Mouse (Mus musculus): ENCODE measurements around the gene Cby1. TPM values are rescaled to one million over a fixed set of nuclear protein-coding genes. Genes with fewer than 3 reads are reported as not detected.
A peak's percentile ranks its signal among the peaks of the same experiment; 100 is the strongest.

Cby1 gene
- polyA plus RNA-seq, 1 experiment: 31.5 TPM

DNA sequence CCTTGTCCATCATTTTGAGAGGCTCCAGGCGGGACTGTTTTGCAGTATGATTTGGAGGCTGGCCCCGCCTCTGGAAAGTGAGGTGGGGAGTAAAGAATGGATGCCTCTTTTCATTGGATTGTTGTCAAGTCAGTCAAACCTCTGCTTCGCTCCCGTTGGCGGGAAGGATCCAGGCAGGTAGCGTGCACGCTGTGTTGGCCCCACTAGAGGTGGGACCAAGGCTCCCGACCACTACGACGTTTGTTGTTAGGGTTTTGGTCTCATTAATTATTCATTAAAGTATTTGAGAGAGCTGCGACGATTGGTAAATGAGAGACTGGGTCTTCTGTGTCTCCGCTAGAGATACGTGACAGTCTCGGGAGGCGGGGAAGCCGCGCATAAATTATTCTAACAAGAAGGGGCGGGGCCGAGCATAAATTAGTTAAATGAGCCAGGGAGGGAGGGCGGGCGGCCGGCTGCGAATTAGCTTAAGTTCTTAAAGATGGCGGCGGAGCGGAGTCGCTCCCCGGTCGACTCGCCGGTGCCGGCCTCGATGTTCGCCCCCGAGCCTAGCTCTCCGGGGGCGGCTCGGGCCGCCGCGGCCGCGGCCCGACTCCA is 31.5 kb downstream of the Cby1 start, which contains the start of gene Gtpbp1:
TSS of gene Gtpbp1 (plus strand) at position 420 of the 597 bp plus-strand sequence.
- TF ChIP-seq POLR2A (IDR thresholded peaks at IDR 0.05; ENCODE audit: borderline replicate concordance, extremely low read depth, insufficient read depth, insufficient read length, poor library complexity, severe bottlenecking) (peak; percentile 89), CTCF (IDR thresholded peaks at IDR 0.05; ENCODE audit: borderline replicate concordance, extremely low read depth, insufficient read depth, insufficient read length) (no peak)
- DNase-seq (ENCODE audit: low read depth): peak; percentile 100

DNA sequence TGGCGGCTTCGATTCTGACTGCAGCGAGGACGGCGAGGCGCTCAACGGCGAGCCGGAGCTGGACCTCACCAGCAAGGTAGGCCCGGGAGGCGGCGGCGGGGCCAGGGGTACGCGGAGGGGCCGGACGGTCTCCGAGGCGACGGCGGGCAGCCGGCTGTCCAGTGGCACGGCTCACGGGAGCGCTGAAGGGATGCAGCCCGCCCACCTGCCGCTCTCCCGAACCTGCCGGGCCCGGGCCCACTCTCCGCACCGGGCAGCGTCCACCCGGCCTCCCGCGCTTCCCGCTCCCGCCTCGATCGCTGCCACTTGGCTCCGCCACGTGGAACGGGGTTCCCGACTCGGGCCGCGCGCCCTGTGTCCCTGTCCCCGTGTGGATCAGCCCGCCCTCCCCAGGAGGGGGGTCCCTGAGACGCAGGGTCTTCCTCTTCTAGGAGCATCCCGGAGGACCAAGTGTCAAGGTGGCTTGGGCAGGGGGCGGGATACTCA is 32.1 kb downstream of the Cby1 start:
- DNase-seq (ENCODE audit: low read depth): no peak
- TF ChIP-seq CTCF (IDR thresholded peaks at IDR 0.05; ENCODE audit: borderline replicate concordance, extremely low read depth, insufficient read depth, insufficient read length) (no peak), POLR2A (IDR thresholded peaks at IDR 0.05; ENCODE audit: borderline replicate concordance, extremely low read depth, insufficient read depth, insufficient read length, poor library complexity, severe bottlenecking) (no peak)

DNA sequence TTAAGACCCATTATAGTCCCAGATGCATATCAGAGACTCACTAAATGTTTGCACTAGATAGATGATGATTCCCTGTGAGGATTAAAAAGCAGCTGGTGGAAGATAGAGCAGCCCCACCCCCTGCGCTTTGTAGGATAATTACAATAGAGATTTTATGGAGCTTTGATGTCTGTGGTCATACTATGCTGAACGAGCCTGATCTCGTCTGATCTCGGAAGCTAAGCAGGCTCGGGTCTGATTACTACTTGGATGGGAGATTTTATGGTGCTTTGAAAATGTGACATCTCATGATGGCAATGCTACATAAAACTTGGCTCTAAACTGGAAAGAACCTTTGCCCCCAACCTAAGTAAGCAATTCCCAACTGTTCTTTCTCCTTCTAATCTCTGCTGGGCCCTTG is 33.3 kb downstream of the Cby1 start:
- DNase-seq (ENCODE audit: low read depth): no peak
- TF ChIP-seq POLR2A (IDR thresholded peaks at IDR 0.05; ENCODE audit: borderline replicate concordance, extremely low read depth, insufficient read depth, insufficient read length, poor library complexity, severe bottlenecking): no peak
- TF ChIP-seq CTCF (IDR thresholded peaks at IDR 0.05; ENCODE audit: borderline replicate concordance, extremely low read depth, insufficient read depth, insufficient read length): no peak

DNA sequence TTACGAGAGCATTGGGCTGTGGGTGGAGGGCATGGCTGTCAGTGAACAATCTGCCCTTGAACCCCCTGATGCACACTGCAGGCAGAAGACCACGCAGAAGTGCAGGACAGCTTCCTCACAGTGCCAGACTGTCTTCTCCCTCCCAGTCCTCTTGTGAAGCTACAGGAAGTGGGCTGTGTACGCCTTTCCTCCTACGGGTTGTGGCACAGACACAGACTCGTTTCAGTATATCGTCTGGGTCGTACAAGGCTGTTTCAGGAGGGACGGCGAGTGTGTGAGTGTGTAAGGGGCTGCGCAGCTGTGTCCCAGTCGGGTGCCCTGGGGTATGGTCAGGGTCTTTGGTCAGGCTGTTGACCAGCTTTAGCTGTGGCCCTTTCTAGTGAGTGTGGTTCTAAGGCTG is 34.7 kb downstream of the Cby1 start:
- DNase-seq (ENCODE audit: low read depth): no peak
- TF ChIP-seq CTCF (IDR thresholded peaks at IDR 0.05; ENCODE audit: borderline replicate concordance, extremely low read depth, insufficient read depth, insufficient read length): no peak
- no peak for TF ChIP-seq POLR2A (IDR thresholded peaks at IDR 0.05; ENCODE audit: borderline replicate concordance, extremely low read depth, insufficient read depth, insufficient read length, poor library complexity, severe bottlenecking)

DNA sequence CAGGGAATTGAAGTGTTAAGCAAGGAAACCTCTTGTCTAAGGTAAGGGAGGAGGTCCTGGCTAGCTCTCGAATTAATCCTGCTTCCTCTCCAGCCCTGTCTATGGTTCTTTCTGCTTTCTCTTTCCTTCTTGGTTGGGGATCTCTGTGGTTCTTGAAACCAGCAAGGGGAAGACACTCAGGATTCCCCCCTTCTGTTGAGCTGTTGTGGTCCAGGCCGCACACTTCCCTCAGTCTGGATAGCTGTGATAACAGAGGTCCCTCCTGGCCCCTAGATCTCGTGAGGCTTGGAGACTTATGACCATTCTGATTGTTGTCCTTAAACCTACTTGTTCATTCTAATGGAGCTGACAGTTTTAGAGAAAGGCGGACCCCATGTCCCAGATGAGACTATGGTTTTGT is 35.5 kb downstream of the Cby1 start:
- TF ChIP-seq CTCF (IDR thresholded peaks at IDR 0.05; ENCODE audit: borderline replicate concordance, extremely low read depth, insufficient read depth, insufficient read length) (no peak), POLR2A (IDR thresholded peaks at IDR 0.05; ENCODE audit: borderline replicate concordance, extremely low read depth, insufficient read depth, insufficient read length, poor library complexity, severe bottlenecking) (no peak)
- no peak for DNase-seq (ENCODE audit: low read depth)

DNA sequence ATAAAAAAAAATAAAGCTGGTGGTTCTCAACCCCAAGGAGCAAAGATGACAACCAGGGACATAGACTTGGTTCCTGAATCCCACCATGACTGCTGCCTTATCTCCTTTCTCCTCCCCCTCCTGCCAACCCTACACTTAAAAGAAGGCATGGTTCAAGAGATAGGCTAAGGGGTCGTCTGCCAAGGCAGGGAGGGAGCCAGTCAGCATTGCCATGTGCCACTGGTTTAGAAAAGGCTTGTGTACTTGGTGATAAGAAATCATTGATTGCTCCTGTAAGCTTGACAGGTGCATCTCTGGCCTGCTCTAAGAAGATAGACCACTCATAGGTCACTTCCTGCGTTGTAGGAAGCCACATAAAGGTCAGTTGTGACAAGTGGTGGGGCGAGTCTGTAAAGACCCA is 36.5 kb downstream of the Cby1 start:
- TF ChIP-seq POLR2A (IDR thresholded peaks at IDR 0.05; ENCODE audit: borderline replicate concordance, extremely low read depth, insufficient read depth, insufficient read length, poor library complexity, severe bottlenecking): no peak
- TF ChIP-seq CTCF (IDR thresholded peaks at IDR 0.05; ENCODE audit: borderline replicate concordance, extremely low read depth, insufficient read depth, insufficient read length): no peak
- DNase-seq (ENCODE audit: low read depth): no peak

DNA sequence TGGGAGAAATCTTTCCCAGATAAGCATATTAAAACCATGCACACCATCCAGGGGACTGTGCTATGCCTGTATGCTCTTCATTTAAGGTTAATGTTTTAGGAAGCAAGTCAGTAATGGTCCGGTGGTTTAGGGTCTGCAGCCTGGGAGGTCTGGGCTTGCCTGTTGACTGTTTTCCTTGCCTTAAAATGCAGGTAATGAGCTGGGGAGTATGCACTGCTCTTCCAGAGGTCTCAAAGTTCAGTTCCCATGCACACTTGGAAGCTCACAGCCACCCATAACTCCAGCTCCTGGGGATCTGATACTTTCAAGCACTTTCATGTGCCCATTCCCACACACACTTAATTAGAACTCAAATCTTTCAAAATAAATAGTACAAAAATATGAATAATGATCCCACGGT is 37.5 kb downstream of the Cby1 start:
- DNase-seq (ENCODE audit: low read depth): no peak
- TF ChIP-seq CTCF (IDR thresholded peaks at IDR 0.05; ENCODE audit: borderline replicate concordance, extremely low read depth, insufficient read depth, insufficient read length): no peak
- TF ChIP-seq POLR2A (IDR thresholded peaks at IDR 0.05; ENCODE audit: borderline replicate concordance, extremely low read depth, insufficient read depth, insufficient read length, poor library complexity, severe bottlenecking): no peak

DNA sequence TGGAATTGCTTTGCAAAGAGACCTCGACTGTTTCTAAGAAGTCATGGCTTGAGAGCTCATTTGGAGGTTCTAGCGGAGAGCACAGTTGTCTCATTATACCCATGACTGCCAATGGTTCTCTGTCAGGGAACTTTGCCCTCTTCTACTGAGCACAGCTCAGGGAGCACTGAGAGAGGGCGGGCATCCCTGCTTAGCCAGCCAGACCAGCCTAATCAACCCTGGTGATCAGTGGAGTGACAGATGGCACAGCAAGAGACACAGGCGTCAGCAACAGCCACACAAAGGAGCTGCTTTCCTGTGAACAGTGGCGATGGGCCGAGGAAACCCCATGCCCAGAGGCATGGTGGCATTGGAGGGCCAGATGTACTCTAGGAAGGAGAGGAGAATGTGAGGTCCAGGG is 38.0 kb downstream of the Cby1 start:
- no peak for TF ChIP-seq CTCF (IDR thresholded peaks at IDR 0.05; ENCODE audit: borderline replicate concordance, extremely low read depth, insufficient read depth, insufficient read length)
- TF ChIP-seq POLR2A (IDR thresholded peaks at IDR 0.05; ENCODE audit: borderline replicate concordance, extremely low read depth, insufficient read depth, insufficient read length, poor library complexity, severe bottlenecking): no peak

DNA sequence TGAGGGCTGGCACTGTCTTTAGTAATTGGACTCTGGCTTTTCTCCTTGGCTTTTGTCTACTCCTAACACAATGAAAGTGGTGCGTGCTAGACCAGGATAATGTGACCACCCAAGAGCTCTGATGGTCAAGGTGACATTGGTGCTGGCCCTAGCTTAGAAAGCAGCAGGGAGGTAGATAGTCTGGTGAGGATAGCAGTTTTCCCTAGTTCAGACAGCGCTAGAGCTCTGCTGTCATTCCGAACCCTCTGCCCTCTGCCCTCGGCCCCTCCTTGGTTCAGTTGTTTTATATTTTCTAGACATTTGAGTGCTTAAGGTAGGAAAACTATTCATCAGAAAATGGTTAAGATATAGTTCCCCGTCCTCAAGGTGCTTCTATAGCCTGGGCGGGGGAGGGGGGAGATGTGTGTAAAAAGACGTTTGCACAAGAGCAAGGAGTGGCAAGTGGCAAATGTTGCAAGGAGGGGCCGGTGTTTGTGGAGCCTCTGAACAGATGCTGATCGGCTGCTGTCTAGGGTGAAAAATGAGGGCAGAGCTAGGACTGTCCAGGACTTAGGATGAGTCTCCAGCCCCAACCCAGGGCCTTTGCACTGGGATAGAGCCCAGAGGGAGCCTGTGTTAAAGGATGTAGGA is 38.7 kb downstream of the Cby1 start:
- DNase-seq (ENCODE audit: low read depth): no peak
- no peak for TF ChIP-seq CTCF (IDR thresholded peaks at IDR 0.05; ENCODE audit: borderline replicate concordance, extremely low read depth, insufficient read depth, insufficient read length)
- TF ChIP-seq POLR2A (IDR thresholded peaks at IDR 0.05; ENCODE audit: borderline replicate concordance, extremely low read depth, insufficient read depth, insufficient read length, poor library complexity, severe bottlenecking): no peak

More for the DNA sequence above, 38.0 kb downstream of the Cby1 start:
- peak; percentile 73 for DNase-seq (ENCODE audit: low read depth)

DNA sequence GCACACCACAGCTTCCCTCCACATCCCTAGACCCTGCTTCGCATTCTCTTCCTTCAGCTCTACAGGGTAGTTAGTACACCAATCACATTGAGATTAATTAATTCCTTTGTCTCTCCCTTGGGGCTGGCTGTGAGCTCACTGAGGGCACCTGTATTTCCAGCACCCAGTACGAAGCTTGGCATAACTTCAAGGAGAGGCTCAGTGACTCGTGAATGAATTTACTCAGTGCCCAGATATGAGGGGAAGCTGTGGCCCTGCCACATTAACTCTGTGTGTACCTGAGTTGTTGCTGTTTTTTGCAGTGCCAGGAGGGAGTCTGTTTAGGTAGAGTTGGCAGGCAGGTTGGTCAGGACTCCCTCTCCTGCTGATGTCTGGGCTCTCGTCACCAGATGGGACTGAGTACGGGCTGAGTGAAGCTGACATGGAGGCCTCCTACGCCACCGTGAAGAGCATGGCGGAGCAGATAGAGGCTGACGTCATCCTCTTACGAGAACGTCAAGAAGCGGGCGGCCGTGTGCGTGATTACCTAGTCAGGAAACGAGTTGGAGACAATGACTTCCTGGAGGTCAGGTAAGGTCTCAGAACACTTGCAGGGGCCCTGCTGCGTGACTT is 47.7 kb downstream of the Cby1 start:
- DNase-seq (ENCODE audit: low read depth): no peak
- TF ChIP-seq POLR2A (IDR thresholded peaks at IDR 0.05; ENCODE audit: borderline replicate concordance, extremely low read depth, insufficient read depth, insufficient read length, poor library complexity, severe bottlenecking) (no peak), CTCF (IDR thresholded peaks at IDR 0.05; ENCODE audit: borderline replicate concordance, extremely low read depth, insufficient read depth, insufficient read length) (no peak)

DNA sequence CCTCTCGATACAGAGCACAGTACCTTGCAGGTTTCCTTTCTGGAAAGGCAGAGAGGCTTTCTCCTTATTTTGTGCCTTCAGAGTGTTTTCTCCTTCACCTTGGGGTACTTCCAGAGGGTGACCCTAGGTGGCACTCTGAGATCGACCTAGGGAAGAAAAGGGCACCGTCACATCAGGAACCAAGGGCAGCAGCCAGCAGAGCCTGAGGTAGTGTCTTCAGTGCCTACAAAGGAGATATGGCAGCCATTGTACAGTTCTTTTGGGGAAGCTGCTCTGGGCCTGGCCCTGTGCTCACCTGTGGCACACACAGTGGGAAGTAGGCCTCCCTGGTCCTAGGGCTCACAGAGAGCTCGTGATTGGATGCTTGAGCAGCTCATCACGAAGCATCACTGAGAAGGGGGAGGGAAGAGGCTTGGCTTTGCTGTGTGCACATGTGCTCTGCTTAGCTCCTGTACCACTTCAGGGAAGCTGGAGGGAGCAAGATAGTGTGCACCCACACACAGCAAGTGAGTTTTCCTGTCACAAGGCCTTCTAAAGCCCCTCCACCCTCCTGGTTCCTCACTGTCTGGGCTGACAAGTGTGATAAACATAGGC is 49.3 kb downstream of the Cby1 start:
- TF ChIP-seq CTCF (IDR thresholded peaks at IDR 0.05; ENCODE audit: borderline replicate concordance, extremely low read depth, insufficient read depth, insufficient read length): no peak
- TF ChIP-seq POLR2A (IDR thresholded peaks at IDR 0.05; ENCODE audit: borderline replicate concordance, extremely low read depth, insufficient read depth, insufficient read length, poor library complexity, severe bottlenecking): no peak
- no peak for DNase-seq (ENCODE audit: low read depth)
